Mouse (Mus musculus) frontal cortex, adult (tissue): Measurements from ENCODE around the gene Wdr62.
"Not testable (repeated sequence)": the region's sequence is repeated elsewhere in the genome, so short reads cannot be mapped to it uniquely, and the experiment has no call there.

ENCODE experiments used
- ATAC-seq: cut with Nextera tagmentation; 2 replicates; pipeline ENCODE4 v1.9.2; 2017; ENCODE audit warnings: mild to moderate bottlenecking, moderate library complexity, mixed read lengths; ENCODE audit not compliant: low TSS enrichment

The Wdr62 gene

DNA sequence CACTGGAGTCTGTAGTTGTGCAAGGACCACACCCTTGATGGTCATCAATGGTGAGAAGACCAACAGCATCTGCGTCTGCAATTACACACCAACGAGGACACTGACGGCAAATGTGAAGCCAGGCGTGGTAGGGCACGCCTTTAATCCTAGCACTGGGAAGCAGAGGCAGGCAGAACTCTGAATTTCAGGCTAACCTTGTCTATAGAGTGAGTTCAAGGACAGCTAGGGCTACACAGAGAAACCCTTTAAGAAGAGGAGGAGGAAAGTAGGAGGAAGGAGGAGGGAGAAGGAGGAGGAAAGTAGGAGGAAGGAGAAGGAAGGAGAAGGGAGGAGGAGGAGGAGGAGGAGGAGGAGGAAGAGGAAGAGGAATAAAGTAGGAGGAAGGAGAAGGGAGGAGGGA lies 14.7 kb downstream of the Wdr62 start:
- ATAC-seq, result no peak

DNA sequence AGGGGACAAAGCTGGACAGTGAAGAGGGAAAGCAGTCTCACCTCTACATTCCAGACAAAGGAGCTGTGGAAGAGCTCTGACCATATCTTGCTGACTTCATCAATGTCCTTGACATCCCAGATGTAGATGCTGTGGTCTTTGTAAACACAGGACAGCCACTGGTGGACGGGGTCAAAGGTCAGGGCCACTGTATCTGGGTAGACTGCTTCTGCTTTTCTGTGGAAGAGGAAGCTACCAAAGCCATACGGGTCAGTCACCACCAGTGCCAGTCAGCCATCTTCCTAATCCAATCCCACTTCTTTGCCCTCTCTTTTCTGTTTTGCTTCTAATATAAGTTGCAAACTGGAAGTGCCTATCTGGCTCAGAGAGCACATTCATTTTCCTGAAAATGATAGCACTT lies 15.2 kb downstream of the Wdr62 start:
- ATAC-seq, result no peak

DNA sequence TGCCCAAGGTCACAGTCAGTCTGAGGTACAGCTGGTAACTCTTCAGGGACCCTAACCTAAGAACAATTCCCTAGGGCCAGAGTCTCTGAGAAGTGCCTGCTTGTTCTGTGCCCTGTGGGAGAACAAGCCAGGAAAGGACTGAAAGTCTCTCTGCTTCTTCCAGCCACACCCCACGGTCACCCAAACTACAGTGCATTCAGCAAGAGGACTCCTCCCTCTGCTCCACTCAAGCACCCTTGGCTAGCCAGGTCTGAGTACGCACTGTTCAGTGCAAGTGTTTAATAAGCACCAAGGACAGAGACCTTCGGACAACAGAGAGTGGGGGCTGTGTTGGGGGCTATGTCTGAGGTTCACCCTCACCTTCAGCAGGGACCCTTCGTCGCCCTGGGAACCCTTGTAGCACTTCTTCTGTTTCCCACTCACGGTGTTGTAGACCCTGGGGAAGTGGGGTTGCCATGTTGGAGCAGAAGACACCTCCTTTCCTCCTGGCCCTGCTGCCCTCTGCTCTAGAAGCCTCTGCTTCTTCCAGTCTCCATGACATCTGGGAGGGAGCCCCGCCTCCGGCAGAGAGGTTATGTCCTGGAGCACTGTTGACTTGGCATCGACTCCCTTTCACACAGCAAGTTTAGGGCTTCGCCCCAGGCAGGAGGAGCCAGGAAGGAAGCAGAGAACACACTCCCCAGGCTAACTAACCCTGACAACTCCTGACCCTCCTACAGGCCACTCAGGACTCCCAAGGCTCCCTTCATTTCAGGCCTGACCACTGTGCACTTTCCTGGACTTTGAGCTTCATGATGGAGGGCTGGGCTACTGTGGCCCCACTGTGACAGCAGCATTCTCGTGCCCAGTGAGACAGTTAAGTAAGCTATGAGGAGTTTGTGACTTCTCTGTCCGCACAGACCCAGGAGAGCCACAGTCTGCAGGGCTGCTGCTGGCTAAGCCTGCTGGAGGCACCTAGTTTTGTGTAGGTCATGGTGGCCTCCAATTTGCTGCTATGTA lies 28.0 kb downstream of the Wdr62 start:
- ATAC-seq, result no peak

DNA sequence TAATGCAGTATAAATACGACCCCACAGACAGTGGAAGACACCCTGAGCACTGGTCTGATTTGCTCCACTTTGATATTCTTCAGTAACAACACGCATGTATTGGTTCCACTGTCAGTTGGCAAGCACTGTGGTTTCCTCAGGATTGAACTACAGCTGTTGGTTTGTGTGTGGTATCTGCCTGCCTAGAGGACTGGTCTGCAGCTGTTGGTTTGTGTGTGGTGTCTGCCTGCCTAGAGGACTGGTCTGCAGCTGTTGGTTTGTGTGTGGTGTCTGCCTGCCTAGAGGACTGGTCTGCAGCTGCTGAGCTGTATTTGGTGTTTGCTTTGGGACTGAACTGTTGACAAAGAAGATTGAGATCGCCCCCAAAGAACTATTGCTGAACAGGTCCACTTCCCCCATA lies 42.8 kb downstream of the Wdr62 start:
- ATAC-seq, result not testable (repeated sequence)

DNA sequence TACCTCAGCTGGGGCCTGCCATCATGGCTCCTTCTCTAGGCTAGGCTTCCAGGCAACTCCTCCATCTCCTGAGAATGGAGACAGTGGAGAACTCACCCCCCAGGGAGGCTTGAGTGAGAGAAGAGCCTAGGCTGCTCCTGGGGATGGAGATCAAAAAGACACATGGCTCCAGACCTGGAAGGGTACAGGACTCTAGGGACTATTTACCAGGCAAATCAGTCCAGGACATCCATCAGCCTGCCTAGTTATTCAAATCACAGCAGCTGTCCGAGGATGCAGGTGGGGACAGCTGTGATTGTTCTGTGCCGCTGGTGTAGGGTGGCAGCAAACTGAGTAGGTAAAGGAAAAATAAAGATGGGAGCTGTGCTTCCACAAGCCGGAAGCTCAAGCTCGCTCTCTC lies 44.6 kb downstream of the Wdr62 start, which contains the start of gene Ovol3:
TSS of gene Ovol3 (minus strand) at position 101 of the 400 bp plus-strand sequence.
- ATAC-seq, result no peak

DNA sequence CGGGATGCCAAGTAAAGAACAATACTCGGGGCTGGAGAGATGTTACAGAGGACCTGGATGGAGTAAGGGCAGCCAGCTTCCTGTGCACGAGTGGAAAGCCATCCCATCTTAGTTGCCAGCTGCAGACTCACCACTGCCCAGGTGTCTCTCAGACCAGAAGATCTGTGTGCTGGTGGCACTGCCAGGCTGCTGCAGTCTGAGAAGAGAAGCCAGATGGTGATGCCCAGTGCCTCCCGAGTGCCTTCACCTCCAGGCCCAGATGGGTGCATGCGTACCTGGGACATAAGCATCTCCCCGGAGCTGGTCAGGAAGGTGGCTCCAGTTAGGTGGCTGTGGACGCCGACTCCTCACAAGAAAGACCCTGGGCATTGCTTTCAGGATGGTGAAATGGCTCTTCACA lies 45.1 kb downstream of the Wdr62 start:
- no peak for ATAC-seq

DNA sequence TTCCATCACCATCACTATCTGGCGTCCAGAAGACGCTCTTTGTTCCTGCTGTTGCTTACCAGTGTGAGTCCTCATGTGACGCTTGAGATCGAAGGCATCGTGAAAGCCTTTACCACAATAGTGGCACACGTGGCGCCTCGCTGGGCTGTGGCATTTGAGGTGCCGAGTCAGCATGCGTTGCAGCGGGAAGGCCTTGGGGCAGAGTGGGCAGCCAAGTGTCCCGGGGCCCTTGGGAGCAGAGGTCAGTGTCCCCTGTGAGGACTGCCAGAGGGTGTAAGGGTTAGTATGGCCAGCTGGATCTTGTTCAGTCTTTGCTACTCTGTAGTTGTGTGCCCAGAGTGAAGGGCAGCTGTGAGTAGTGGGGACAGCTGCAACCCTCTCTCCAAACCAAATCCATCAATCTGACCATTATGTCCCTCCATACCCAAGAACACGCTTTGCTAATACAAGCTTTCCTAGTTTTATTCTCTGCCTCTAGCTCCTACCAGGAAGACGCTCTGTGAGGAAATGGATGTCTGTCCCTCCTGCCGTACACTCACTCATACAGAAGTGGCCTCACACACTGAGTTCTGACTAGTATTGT lies 45.9 kb downstream of the Wdr62 start:
- ATAC-seq, result no peak

DNA sequence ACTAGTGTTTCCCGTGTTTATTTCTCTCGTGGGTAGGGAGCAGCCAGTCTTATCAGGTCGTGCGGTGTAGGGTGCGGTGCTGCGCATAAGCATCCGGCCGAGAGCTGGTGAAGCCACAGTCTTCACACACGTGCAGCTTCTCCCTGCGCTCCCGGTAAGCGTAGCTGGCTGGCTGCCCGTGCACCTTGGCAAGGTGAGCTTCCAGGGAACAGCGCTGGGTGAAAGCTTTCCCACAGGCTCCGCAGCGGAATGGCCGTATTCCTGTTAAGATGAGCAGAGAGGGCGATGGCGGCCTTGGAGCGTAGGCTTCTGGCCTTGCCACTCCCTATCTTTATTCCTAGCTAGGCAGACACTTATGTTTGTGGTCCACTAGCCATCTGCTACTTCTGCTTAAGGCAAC lies 46.8 kb downstream of the Wdr62 start:
- ATAC-seq, result no peak

DNA sequence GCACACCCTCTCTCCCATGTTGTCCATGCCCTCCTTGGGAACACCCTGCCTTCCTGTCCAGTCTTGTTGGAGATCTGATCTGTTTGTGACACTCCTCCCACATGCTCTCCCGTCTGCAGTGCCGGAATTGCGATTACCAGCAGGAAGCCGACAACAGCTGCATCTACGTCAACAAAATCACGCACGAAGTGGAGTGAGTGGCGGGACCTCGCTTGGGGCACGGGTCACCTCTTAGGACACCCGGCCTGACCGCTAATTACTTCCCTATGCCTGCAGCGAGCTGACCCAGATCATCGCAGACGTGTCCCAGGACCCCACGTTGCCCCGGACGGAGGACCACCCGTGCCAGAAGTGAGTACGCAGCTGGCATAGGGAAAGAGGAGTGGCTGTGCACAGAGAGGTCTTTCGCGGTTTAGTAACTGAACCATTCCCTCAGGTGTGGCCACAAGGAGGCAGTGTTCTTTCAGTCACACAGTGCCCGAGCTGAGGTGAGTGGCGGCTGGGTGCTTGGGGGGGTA lies 47.5 kb downstream of the Wdr62 start:
- ATAC-seq, result 0 out of 2 replicates have a peak, but pooled peaks have one; percentile 3

DNA sequence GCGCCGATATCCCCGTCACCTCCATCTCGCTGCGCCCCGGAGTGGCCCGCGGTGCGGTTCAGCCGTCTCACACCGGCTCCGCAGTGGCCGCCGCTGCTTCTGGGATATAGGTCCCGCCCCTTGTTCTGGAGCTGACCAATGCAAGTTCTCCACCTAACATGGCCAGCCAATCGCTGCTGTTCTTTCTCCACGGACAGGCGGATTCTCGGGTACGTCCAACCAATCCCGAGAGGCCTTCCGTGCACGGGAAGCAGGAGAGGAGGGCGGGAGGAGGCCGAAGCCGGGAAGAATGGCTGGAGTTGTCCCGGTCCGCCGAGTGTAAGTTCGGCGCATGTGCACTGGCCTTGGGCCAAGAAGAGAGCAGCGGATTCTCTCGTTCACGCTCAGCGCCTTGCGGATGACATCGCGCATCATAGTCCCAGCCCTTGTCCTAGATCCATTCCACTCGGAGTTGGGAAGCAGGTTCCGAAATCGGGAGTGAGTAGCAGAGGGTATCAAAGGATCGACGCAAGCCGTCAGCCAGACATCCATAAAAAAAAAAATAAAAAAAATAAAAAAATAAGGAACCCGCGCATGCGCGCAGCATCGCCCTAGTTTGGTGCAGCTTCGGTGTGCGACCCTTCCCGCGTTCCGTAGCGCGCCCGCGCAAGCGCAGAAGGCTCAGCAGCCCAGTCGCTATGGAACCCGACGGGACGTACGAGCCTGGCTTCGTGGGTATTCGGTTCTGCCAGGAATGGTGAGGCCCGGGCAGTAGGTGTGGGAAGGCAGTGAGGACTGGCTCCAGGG lies 48.4 kb downstream of the Wdr62 start, which contains the start of the genes Polr2i and Tbcb:
TSS of gene Polr2i (plus strand) at position 280 of the 786 bp plus-strand sequence.
TSS of gene Tbcb (minus strand) at position 604 of the 786 bp plus-strand sequence.
- peak; percentile 96 for ATAC-seq

DNA sequence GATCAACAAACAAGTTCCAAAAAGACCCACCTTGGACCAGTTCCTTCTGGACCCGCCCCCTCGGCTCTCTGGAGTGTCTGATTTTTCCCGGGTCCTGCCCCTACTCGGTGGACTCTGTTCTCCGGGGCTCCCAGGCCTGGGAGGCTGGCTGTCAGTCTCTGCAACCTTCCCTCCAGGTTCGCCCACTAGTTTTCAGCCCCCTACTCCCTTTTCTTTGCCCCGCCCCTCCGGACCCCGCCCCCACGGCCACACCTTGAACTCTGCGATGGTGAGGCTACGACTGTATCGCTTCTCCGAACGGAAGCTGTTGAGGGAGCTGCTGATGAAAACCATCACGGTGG lies 48.9 kb downstream of the Wdr62 start:
- no peak for ATAC-seq

DNA sequence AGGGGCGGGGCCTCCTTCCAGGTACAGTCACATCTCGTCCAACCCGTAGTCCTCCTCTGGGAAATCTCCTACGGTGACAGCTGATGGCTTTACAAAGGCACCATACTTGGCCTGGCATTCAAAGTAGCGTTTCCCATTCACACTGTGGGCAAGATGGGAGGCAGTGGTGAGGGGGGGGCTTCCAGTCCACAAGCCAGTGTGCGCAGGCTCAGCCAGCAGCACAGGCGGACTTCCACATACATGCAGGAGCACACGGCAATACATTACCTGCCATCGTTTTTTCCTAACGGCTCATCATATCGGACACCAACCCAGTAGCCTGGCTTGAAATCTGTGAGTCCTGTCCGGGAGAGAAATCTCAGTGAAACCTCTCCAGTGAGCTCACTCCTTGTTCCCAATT lies 56.0 kb downstream of the Wdr62 start:
- ATAC-seq, result no peak

DNA sequence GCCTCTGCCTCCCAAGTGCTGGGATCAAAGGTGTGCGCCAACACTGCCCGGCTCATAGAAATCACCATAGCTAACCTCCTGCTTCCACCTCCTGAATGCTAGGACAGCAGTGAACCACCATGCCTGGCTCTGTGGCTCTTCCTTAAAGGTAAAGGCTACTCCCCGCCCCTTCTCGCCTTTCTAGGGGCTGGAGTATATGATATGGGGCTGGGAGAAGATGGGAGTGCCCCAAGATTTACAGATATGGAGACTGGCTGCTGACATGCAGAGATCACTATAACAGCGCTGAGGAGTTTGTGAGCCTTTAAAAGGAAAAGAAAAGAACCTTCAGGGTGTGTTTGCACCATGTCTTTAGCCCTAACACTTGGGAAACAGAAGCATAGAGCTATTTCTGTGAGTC lies 58.0 kb downstream of the Wdr62 start:
- ATAC-seq, result no peak

DNA sequence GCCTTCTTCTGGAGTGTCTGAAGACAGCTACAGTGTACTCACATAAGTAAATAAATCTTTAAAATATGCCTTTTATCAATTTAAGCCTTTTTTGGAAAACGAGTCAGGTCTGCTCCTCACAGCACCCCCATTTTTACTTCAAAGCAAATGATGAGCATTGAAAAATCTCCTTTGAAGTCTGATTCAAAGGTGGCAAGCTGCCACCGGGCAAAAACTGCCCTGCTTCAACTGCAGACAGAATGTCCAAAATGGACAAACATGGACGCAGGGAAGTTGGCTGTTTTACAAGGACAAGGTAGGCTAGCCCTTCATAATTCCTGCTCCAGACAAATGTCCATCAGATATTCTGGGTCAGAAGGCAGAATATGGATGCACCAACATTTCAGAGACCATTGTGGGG lies 58.8 kb downstream of the Wdr62 start:
- ATAC-seq, result no peak

DNA sequence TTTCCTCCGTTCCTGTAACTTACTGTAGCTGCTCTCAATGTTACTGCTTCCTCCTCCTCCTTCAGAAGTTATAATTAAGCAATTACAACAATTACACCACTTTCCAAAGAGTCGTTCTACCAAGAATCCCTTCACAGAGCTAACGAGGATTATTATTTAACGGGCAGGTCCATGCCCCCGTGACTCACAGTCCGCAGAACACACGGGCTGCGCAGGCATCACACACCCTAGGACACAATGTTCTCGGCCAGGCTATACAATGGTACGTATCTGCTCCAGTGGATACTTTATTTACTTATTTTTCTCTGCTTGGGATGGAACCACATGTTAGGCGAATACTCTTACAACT lies 60.2 kb downstream of the Wdr62 start:
- no peak for ATAC-seq

DNA sequence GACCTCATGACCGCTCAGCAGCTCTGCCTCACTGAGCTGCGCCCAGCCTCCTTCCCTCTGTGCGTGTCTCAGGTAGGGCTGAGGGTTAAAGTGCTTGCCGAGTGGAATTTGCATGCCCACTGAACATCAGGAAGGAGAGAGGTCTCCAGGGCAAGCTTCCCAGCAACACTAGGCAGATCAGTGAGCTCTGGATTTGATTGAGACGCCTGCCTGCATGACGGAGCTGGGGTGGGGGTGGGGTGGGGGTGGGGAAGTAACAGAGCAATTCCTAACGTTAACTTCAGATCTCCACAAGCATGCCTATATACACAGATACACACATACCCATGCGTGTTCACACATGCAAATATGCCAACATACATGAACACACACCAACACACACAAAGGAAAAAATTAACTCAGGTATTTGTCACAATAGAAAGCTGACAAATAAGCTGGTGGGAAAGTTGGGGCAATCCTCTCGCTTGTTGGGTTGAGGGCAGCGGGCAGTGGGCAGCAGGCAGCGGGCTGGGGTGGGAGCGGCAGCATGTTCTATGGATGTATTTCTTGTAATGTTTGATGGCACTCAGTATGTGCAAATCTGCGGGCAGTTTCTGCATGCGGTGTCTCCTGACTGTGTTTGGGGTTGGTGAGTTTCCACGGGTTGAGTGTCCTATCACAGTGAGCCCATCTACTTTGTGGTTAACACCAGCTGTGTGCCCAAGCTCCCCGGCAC lies 60.8 kb downstream of the Wdr62 start:
- peak; percentile 41; the same call in 1 of the 2 replicates for ATAC-seq

DNA sequence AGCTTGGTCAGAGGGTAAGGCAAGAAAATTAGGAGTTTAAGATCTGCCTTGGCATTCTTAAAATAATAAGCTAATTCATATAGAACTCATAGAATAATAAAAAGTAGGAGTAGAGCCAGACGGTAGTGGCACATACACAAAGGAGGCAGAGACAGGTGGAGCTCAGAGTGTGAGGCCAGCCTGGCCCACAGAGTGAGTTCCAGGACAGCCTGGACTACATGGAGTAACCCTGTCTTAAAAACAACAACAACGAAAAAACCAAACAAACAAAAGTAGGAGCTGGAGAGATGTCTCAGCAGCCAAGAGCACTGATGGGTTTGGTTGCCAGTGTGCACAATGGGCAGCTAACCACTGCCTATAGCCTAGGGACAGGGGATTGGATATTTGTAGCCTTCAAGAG lies 62.9 kb downstream of the Wdr62 start:
- no peak for ATAC-seq

DNA sequence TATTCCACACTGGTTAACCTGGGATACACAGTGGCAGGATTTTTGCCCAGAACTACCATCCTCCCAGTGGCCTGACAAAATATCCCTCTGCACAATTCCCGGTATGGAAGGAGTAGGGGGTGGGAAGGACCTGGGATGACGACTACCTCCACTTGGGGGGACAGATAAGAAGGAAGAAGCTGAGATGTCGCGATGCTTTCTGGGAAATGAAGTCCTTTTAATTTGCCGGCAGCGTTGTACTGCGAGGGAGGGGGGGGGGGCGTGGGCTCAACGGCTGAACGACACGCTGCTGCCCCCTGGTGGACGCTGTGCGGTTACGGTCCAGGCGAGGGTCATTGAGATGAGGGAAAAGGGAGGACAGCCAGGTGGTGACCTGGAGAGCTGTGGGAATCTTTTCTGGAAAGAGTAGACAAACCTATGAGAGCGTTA lies 63.5 kb downstream of the Wdr62 start:
- ATAC-seq, result peak; percentile 87

DNA sequence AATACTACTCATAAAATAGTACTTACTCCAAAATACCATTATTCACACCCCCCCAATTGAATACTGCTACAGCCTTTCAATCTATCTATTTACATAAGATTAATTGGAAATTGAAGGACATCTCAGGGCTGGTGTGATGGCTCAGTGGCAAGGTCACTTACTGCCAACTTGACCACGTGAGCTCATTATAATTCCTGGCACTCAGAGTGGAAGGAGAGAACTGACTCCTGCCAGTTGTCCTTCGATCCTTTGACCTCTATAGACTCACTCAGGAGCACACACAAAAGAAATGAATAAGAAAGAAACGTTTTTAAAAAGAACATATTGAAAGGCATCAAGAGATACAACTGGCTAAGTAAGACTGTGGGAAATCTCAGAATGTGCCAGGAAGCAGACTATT lies 64.3 kb downstream of the Wdr62 start:
- no peak for ATAC-seq

DNA sequence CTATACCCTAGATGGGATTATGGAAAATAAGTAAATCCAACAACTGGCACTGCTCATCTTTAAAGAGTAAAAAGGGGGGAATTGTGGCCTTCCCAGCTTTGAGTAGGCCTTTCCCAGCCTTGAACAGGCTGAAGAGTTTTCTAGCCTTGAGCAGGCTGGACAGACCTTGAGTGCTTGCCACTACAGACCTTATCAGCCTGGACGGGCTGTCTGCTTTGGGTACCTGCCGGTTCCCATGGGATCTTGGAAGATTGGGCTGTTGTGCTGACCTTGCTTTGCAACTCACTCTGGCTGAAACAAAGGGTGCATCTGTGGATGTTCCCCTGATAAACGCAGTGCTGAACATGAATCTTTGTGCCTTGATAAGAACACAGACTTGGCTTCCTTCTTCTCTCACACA lies 66.3 kb downstream of the Wdr62 start:
- ATAC-seq, result no peak

DNA sequence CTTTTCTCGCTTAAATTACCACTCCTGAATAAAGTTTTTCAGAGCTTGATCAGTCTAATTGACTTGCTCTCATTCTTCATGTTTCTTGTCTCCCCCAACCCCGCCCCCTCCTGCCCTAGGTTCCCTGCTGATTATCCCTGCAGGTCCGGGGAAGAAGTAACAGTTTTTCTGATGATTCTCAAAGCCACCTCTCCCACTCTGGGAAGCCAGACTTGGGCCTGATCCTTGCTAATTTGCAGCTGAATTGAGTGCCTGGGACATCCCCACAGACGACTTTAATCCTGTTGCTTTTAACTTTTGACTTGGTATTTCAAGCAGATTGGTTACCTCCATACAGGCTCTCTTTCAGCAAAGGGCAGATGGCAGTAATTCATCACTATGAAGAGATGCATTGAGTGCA lies 69.2 kb downstream of the Wdr62 start:
- ATAC-seq, result no peak
